Mouse (Mus musculus) stomach, postnatal 0 days (tissue): ENCODE measurements around the gene Amph.

Experiments used
- CTCF ChIP-seq: IDR thresholded peaks from 2 replicates; pipeline ENCODE4 v1.5.1; 2016; ENCODE audit warnings: antibody characterized with exemption, low read depth, mild to moderate bottlenecking, moderate library complexity
- EP300 ChIP-seq: optimal IDR thresholded peaks from 2 replicates; pipeline ENCODE3; 2016; ENCODE audit warnings: antibody characterized with exemption

DNA sequence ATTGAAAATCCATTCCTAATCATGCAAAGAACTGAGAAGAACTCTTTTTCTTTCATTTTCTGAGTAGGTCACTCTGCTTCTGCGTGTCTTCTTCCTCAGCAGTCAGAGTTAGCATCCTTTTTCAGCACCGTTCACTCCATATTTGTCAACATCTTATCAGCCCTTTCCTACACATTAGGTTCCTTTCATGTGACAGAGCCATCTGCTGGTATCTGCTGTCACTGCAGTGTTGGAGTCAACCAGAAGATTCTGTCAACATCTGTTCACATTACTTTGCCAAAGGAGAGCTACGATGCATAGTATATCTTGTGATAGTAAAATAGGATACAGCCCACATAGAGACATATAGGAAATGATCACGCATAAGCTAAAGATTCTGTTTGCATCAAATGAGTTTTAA, 185.8 kb downstream of the Amph start:
- TF ChIP-seq CTCF, result peak; percentile 81
- TF ChIP-seq EP300, result no peak
